Mouse (Mus musculus): Measurements from ENCODE around the gene Gm10271.

Gm10271 gene

DNA sequence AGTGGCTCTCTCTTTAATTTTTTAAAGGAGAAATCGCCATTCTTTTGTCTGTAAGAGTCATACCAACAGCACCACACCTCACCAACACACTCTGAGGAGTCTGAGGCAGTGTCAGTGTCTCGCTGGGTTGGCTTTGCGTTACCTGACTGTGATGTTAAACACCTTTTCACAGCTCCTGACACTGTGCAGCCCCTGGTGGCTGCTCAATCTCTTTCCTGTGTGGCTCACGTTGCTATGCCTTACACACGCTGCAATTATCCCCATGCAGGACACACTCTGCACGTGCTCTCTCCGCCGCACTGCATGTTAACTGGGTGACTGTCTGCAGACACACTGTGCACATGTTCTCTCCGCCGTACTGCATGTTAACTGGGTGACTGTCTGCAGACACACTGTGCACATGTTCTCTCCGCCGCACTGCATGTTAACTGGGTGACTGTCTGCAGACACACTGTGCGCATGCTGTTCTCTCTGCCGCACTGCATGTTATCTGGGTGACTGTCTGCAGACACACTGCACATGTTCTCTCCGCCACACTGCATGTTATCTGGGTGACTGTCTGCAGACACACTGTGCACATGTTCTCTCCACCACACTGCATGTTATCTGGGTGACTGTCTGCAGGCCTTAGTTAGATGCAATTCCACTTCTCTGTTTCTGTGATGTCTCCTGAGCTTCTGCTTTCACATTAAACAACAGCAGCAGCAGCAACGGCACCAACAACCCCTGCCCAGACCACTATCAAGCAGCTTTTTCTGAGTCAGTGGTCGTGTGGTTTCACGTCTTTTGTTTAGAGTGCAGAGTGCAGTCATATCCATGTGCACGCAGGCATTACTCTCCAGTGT, 48.5 kb downstream of the Gm10271 start:
- CTCF ChIA-PET: interaction anchor here in 2 of 4 experiments (0.8 to 1.1 kb wide), 3 partner anchors 12 to 19 kb away, joined by 3 to 4 read pairs (median 3); no protein-coding TSS in a partner anchor
- POLR2A ChIA-PET: interaction anchor here in 2 of 4 experiments (1.0 to 1.2 kb wide), 3 partner anchors 9 to 24 kb away, joined by 3 read pairs; no protein-coding TSS in a partner anchor

DNA sequence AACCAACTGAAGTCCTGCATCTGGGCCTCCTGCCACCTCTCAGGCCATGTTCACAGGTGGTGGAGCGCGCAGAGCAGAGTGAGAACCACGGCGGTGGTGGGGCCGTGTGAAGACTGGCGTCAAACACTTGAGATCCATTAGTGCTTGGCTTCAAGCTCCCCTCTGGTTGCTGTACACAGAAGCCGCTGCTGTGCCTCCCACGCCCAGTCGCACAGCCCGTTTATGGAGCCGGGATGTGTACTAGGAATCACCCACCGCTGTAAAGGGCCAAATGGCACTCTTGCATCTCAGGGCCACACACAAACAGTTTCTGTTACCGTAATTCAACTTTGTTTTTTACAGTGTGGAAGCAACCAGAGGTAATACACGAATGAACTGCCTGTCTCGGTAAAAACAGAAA, 50.2 kb downstream of the Gm10271 start:
- ChIA-PET CTCF (interaction anchor here in 3 of 4 experiments (0.5 to 2.4 kb wide), 3 partner anchors 21 to 112 kb away, joined by 3 to 15 read pairs (median 7); no protein-coding TSS in a partner anchor), POLR2A (interaction anchor here in 3 of 4 experiments (0.6 to 1.3 kb wide), 6 partner anchors 10 to 302 kb away, joined by 3 to 4 read pairs (median 3); no protein-coding TSS in a partner anchor)

DNA sequence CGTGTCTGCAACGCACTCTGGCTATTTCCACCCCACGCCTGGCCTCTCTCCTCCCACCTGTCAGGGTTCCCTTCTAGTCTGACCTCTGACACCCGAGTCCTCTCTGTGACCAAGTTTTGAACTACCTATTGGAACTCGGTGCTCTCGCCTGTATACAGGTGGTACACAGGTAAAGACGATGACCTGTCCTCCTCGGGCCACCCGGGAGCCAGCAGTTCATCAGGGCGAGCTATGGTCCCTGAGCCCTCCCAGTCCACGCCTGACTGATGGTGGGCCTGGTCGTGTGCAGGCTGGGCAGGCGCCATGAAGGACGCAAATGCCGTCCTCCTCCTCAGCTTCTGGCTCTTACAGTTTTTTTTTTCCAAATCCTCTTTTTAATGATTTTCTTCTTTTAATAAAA, 51.0 kb downstream of the Gm10271 start:
- CTCF ChIA-PET: interaction anchor here in 3 of 4 experiments (0.5 to 2.4 kb wide), 5 partner anchors 21 to 244 kb away, joined by 3 to 15 read pairs (median 3); no protein-coding TSS in a partner anchor
- POLR2A ChIA-PET: interaction anchor here in 3 of 4 experiments (0.6 to 1.2 kb wide), 10 partner anchors 9 to 302 kb away, joined by 3 to 4 read pairs (median 3); no protein-coding TSS in a partner anchor

DNA sequence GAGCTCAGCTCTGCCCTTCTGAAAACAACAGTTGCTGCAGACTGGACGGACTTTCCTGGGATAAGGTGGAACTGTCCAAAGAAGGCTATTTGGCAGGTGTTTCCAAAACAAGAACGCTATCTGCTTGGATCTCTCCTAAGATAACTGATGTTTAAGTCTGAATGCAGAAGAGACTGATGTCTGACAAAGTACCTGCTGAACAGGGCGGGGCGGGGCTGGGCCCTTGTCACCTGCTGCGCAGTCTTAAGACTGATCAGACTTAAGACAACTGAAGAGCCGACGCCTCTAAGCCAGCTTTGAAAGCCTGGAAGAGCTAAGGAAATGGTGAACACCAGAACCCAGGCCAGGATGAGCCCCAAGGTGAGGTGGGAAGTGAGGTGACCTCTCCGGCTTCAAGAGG, 51.8 kb downstream of the Gm10271 start:
- ChIA-PET CTCF (interaction anchor here in 2 of 4 experiments (1.0 to 2.4 kb wide), 2 partner anchors 22 kb away, joined by 3 to 7 read pairs; no protein-coding TSS in a partner anchor), POLR2A (interaction anchor here in 2 of 4 experiments (0.6 to 1.7 kb wide), 13 partner anchors 10 to 720 kb away, joined by 3 to 9 read pairs (median 4); partner anchors contain the start of genes Cct2 (in 1 of the 2) and Yeats4 (in 1 of the 2))

DNA sequence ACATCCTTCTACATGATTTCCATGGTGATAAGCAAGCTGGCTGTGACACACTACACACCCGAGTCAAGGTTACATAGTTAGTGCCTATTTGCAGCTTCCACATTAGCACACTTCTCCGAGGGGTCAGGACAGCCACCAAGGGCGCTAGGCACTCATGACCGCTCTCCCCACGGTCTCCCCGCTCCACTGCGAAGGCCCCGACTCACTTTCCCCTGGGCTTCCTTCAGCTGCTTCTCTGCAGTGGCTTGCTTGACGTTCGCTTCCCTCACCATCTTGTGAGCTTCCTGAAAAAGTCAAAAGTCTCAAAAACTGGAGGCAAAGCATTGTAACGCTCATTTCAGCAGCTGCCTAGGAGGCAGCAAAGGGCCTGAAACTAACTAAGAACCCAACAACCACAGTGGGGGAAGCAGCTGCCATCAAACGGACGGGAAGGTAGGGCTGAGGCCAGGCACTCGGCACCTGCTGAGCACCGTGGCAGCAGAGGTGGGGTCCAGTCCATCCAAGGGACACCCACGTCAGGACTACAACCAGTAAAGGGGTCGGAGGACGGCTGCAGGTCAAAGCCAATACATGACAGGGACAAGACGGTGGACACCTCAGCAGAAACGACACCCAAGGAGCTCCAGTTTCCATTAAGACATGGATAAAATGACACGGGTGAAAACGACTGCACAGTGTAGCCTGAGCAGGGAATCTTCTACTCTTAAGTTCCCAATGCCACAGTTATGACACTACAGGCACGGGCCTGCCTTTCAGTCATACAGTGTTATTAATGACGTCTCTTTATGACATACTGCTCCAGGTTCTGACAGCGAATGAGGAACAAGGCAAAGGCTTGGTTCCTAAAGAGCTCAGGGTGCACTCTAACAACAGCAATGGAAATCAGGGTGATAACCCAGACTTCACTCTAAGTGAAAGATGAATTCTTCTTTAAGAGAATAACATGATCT, 52.8 kb downstream of the Gm10271 start:
- POLR2A ChIA-PET: interaction anchor here in 2 of 4 experiments (0.6 to 1.7 kb wide), 10 partner anchors 9 to 721 kb away, joined by 3 to 9 read pairs (median 4); partner anchors contain the start of genes Cct2 (in 1 of the 2) and Yeats4 (in 1 of the 2)
- CTCF ChIA-PET: interaction anchor here in 1 of 4 experiments (0.6 kb wide), 1 partner anchor 9 kb away, joined by 3 read pairs; no protein-coding TSS in a partner anchor

DNA sequence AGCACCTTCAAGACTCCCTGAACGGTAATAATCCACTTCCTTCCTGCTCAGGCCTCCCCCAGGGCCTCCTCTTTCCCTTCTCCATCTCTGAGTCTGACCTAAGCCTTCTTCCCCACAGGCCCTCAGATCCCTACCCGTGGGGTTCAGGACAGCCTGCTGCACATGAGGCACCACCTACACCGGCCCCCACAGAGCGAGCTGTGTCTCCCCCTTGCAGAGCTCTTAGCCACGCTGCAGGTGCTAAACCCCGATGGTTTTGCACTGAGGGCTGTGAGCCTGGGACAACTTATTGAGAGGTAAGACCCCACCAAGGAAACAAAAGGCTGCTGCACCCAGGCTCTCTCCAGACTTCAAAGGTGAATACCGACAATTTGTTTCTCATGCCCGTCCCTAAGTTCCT, 55.8 kb downstream of the Gm10271 start:
- CTCF ChIA-PET: interaction anchor here in 1 of 4 experiments (0.6 kb wide), 1 partner anchor 457 kb away, joined by 6 read pairs; no protein-coding TSS in a partner anchor
- POLR2A ChIA-PET: interaction anchor here in 1 of 4 experiments (1.2 kb wide), 1 partner anchor 147 kb away, joined by 3 read pairs; the partner anchor contains the start of gene Cct2

DNA sequence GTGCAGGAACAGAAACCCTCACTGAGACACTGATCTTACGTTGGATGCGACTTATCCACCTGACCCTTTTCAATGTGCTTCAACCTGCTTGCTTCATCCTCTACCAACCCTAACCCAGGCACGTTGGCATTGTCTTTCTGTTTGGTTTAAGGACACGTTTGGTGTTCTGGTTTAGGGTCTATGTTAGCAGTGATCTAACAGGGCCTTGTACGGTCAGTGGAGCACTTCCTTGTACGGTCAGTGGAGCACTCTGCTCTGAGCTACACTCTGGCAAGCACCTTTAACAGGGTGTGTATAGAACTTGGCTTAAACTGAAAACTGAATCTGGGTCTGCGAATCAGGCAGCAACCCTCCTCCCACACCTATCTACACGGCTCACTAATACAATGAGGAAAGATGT, 57.1 kb downstream of the Gm10271 start:
- ChIA-PET POLR2A (interaction anchor here in 1 of 4 experiments (0.6 kb wide), 1 partner anchor 24 kb away, joined by 8 read pairs; no protein-coding TSS in a partner anchor), CTCF (interaction anchor here in 2 of 4 experiments (0.6 kb wide), 2 partner anchors 119 to 177 kb away, joined by 3 read pairs; no protein-coding TSS in a partner anchor)

DNA sequence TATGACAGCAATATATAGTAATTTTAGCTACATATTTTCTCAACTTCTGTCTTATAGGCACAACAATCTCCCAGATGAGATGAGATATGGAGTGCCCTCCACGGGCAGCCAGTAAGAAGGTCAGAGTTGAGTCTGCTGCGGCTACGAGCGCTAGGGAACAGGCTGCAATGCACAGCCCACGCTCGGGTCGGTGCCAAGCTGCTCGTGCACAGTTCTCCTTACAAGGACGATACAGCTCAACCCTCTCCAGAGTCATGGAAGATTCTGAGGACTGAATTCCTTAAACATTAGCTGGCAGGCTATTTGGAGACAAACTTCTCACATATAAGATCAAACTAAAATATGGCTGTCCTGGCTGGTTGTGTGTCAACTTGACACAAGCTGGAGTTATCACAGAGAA, 57.8 kb downstream of the Gm10271 start:
- ChIA-PET CTCF (no interaction called here), POLR2A (interaction anchor here in 2 of 4 experiments (0.6 to 1.6 kb wide), 2 partner anchors 21 to 24 kb away, joined by 3 to 8 read pairs; no protein-coding TSS in a partner anchor)

DNA sequence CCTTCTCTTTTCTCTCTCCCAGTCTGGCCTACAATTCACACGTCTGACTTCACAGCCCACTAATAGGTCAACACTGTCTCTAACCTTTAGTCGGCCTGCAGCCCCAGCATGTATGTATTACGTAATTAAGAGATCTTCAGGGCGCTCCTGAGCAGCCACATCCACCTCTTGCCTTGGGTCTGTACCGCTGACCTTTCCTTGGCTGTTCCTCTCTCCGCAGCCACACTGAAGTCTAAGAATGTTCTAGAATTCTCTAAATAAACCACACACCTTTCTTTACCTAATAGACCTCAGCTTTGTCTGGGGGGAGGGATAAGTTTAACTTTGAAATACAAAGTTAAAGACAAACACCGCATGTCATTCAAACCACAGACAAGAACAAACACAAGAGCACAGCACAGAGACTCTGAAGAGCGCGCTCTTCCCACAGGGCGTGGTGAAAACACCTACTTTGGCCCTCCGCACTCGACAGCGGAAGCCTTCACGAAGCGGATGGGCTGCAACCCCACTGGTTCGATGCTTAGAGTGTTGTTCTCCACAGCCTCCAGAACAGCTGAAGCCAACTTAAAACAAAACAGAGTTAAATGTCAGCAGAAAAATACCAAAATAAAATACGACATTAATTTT, 58.6 kb downstream of the Gm10271 start:
- POLR2A ChIA-PET: interaction anchor here in 2 of 4 experiments (0.7 to 1.6 kb wide), 2 partner anchors 22 to 164 kb away, joined by 3 read pairs; no protein-coding TSS in a partner anchor
- CTCF ChIA-PET: no interaction called here

DNA sequence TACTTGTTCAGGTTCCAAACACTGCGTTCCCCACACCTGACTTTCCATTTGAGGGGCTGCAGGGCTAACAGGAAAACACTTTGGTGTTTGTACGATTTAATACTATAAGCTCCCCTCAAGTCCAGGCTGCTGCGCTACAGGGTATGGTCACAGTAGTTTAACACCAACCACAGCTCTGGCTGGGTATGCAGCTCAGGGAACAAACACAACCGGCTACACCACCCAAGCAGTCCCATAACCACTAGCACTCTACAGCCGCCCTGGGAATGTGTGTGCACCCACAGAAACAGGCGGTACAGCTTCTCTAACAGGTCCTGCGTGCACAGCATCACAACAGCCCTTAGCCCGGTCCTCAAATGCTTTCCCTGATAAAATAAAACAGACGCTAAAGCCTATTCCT, 59.6 kb downstream of the Gm10271 start:
- ChIA-PET CTCF (interaction anchor here in 1 of 4 experiments (0.8 kb wide), 1 partner anchor 38 kb away, joined by 3 read pairs; the partner anchor contains the start of gene Rab3ip), POLR2A (interaction anchor here in 1 of 4 experiments (1.3 kb wide), 1 partner anchor 9 kb away, joined by 4 read pairs; no protein-coding TSS in a partner anchor)

DNA sequence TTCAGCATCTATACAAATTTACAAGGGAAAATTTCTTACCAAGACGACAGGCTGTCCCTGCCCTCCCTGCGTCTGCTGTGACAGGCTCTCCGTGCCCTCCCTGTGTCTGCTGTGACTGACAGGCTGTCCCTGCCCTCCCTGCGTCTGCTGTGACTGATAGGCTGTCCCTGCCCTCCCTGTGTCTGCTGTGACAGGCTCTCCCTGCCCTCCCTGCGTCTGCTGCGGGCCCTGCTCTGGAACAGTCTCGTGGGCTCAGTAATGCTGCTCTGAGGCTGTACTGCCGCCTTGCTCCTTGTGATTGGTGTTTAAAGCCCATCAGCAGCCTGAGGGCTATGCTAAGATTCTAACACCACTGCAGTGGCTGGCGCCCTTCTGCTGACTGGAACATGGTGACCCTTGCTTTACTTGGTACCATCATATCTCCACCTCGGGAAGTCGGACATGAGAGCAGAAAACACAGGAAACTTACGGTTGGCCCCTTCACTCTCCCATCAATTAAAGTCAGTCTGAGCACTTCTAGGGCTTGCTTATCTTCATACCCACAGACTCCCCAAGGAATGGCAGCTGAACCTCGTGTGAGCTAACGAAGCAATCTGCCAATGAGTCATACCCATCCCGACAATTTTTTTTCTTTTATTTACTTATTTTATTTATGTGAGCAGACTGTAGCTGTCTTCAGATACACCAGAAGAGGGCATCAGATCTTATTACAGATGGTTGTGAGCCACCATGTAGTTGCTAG, 63.3 kb downstream of the Gm10271 start:
- ChIA-PET POLR2A (interaction anchor here in 2 of 4 experiments (0.7 to 3.5 kb wide), 2 partner anchors 11 to 741 kb away, joined by 4 to 9 read pairs; no protein-coding TSS in a partner anchor), CTCF (no interaction called here)

Data from embryonic stem cell, embryonic (primary cell).